Mouse (Mus musculus): ENCODE measurements at regions not wholly inside any gene's neighbourhood (a gene's known extent, or its start where the extent isn't known, plus 50 kb on each side); places are given as distances from the start of the nearest gene placed in this dataset.
A peak's percentile ranks its signal among the peaks of the same experiment; 100 is the strongest.

DNA sequence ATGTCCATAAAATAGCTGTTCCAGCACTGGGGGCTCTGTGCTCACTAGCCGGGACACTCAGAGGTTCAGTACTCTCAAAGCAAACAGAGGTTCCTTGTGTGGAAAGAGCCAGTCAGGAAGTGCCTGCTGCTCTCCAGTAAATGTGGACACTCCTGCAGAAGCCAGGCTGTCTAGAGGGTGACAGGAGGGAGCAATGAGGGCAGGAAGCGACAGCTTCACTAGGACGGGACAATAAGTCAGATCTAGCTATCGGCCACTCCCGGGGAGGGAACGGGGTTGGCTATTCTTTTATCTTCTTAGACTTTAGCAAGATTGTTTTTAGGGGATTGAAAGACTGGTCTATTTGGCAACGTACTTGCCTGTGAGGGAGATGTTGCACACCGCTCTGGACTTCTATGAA lies 154.7 kb upstream of the Klf3 start:
- peak overlapping the region; percentile 16; the same call in 1 of the 2 replicates for H3K4me3 ChIP-seq
- WGBS: 14% methylated on average over 8 of the region's 8 CpGs
- no peak for DNase-seq (ENCODE audit: low spot score)

DNA sequence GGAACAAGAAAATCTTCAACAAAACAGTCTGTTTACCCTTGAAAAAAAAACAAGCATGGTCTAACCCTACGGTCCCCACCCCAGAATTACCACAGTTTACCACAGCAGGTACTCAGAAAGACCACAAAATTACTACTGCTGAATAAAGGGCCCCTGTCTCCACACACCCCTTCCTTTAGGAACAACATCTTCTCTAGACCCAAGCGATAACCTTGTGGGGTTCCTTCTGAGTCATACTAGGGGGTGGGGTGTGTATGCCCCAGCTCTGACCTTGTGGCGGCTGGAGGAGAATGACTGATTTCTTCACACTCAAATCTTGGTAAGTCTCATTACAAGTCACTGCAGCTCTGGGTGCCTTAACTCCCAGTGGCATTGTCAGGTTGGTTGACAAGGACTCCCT lies 151.8 kb upstream of the Klf3 start:
- Histone ChIP-seq H3K4me1 (peaks cover 22% of the 10 kb centered on the region), H3K9me3 (no peaks in the 10 kb centered on the region), H3K4me3 (no peak overlapping the region), H3K27ac (no peak overlapping the region), H3K27me3 (ENCODE audit: insufficient read depth, poor library complexity, severe bottlenecking) (no peaks in the 10 kb centered on the region), H3K36me3 (no peaks in the 10 kb centered on the region)
- no peak for DNase-seq (ENCODE audit: low spot score)
- WGBS: 77% methylated on average over 3 of the region's 3 CpGs

More for the DNA sequence above, 154.7 kb upstream of the Klf3 start:
- Histone ChIP-seq H3K27me3 (ENCODE audit: insufficient read depth, poor library complexity, severe bottlenecking) (no peaks in the 10 kb centered on the region), H3K4me1 (peaks cover 26% of the 10 kb centered on the region), H3K36me3 (no peaks in the 10 kb centered on the region), H3K9me3 (no peaks in the 10 kb centered on the region), H3K27ac (peak overlapping the region; percentile 79; the same call in 1 of the 2 replicates)

DNA sequence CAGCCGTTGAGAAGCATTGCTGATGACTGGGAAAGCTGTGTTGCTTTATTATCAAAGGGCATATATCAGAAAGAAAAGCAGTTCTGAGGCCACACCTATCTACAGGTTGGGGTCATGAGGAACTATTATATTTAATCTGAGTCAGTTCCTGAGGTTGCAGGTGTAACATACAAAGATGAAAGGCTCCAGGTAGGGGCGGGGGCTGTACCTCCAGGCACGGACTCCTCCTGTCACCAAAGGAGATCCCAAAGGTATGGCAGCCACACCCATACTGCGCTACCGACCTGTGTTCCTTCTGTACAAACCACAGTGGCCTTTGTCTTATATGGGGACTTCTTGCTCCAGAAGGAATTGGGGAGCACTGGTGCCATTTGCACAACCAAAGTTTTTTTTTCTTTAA lies 149.4 kb upstream of the Klf3 start:
- H3K27ac ChIP-seq: no peak overlapping the region
- no peak for DNase-seq (ENCODE audit: low spot score)
- H3K27me3 ChIP-seq (ENCODE audit: insufficient read depth, poor library complexity, severe bottlenecking): no peaks in the 10 kb centered on the region
- H3K36me3 ChIP-seq: no peaks in the 10 kb centered on the region
- H3K9me3 ChIP-seq: no peaks in the 10 kb centered on the region
- 86% methylated on average over 5 of the region's 5 CpGs for WGBS
- H3K4me1 ChIP-seq: peaks cover 5% of the 10 kb centered on the region; the same call in 1 of the 2 replicates
- H3K4me3 ChIP-seq: no peak overlapping the region

DNA sequence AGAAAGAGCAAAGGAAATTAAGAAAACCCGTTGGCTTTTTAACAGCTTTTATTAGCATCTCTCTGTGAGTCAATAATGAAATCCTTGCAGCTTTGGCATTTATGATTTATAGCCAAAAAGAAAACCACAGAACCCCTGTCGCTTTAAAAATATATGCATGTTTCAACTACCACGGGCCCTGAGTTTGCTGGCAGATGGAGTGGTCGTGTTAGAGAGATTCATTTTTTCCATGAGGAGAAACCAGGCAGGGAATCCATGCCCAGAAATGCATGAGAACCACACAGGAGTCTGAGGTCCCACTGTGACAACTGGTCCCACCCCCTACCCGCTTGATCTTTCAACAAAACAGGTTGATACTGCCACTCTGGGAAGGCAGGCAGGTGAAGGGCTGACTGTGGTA lies 147.9 kb upstream of the Klf3 start:
- Histone ChIP-seq H3K36me3 (no peaks in the 10 kb centered on the region), H3K27me3 (ENCODE audit: insufficient read depth, poor library complexity, severe bottlenecking) (no peaks in the 10 kb centered on the region)
- no peak for DNase-seq (ENCODE audit: low spot score)

DNA sequence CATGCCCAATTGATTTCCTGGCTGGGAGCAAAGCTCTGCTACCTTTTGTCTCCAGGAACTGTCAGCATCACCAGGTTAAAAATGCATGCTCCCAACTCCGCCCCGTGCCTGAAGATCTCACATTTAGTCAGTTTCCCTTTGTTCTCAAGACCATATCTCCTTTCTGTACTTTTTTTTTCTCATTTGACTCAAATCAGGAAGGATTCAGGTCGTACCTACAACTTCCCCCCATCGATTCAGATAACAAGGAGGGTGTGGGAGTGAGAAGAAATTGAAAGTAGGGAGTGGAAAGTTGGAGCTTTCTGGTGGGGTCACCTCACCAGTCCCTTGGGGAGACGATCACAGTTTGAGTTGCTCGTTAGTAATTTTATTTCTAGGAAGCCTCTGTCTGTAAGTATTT lies 141.2 kb upstream of the Klf3 start:
- no peak for DNase-seq (ENCODE audit: low spot score)
- no peak overlapping the region for H3K4me3 ChIP-seq
- no peaks in the 10 kb centered on the region for H3K27me3 ChIP-seq (ENCODE audit: insufficient read depth, poor library complexity, severe bottlenecking)
- H3K9me3 ChIP-seq: no peaks in the 10 kb centered on the region
- H3K36me3 ChIP-seq: no peaks in the 10 kb centered on the region
- 46% methylated on average over 6 of the region's 6 CpGs for WGBS
- no peak overlapping the region for H3K27ac ChIP-seq
- H3K4me1 ChIP-seq: no peaks in the 10 kb centered on the region

More for the DNA sequence above, 147.9 kb upstream of the Klf3 start:
- H3K4me1 ChIP-seq: 0 out of 2 replicates have a peak, but pooled peaks cover 4% of the 10 kb centered on the region
- H3K27ac ChIP-seq: no peak overlapping the region
- H3K9me3 ChIP-seq: no peaks in the 10 kb centered on the region
- WGBS: 75% methylated on average over 5 of the region's 5 CpGs
- H3K4me3 ChIP-seq: no peak overlapping the region

DNA sequence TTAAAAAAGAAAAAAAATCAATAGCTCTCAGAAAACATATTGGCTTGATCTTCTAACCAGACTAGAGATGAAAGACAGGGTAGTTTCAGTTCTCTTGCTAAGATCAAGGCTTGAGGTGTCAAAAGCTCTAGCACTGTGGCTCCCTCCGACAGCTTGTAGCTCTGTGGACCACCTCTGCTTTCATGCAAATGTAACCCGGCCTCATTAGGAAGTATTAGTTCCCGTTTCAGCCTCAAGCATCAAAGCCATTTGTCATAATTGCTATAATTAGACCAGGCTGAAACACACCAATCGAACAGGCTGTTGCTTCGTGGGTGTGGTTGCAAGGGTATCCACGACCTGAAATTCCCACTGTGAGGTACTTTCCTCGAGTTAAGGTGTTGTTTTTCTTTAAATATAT lies 140.7 kb upstream of the Klf3 start:
- no peaks in the 10 kb centered on the region for H3K27me3 ChIP-seq (ENCODE audit: insufficient read depth, poor library complexity, severe bottlenecking)
- H3K4me1 ChIP-seq: no peaks in the 10 kb centered on the region
- no peaks in the 10 kb centered on the region for H3K9me3 ChIP-seq
- no peak overlapping the region for H3K4me3 ChIP-seq
- H3K36me3 ChIP-seq: no peaks in the 10 kb centered on the region
- DNase-seq (ENCODE audit: low spot score): no peak
- H3K27ac ChIP-seq: no peak overlapping the region
- 54% methylated on average over 7 of the region's 7 CpGs for WGBS

DNA sequence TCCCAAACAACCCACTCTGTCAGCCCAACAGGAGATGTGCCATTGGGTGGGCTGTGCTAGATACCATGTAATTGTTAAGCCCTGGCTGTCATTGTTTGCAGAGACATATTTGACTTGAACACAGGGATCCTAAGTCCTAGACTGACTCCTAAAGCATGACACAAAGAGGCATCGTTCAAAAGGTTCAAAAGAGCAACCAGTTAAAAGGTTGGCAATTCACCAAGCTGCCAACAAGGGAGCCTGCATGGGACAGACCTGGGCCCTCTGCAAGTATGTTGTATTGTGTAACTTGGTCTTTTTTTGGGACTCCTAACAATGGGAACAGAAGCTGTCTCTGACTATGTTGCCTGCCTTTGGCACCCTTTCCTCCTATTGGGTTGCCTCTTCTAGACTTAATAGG lies 139.4 kb upstream of the Klf3 start:
- H3K27me3 ChIP-seq (ENCODE audit: insufficient read depth, poor library complexity, severe bottlenecking): no peaks in the 10 kb centered on the region
- no peaks in the 10 kb centered on the region for H3K4me1 ChIP-seq
- 88% methylated on average over 1 of the region's 1 CpGs for WGBS
- DNase-seq (ENCODE audit: low spot score): no peak
- H3K9me3 ChIP-seq: no peaks in the 10 kb centered on the region
- no peak overlapping the region for H3K4me3 ChIP-seq
- no peaks in the 10 kb centered on the region for H3K36me3 ChIP-seq
- H3K27ac ChIP-seq: no peak overlapping the region

DNA sequence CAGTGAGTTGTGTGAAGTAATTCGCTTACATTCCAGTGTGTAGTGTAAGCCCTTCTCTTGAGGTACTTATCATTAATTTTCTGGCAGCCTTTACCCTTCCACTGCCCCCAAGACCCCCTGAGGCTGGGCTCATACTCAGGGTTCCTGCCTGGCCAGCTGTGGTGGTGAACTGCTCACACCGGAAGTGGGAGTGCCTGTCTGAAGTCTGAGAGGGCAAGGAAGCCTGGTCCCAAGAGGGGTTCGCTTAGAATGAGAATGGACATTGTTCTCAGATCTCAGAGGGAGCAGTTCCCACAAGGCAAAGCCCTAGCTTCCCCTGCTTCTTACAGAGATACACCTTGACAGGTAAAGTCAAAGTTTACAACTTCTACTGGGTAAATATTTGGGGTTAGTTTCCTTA lies 138.1 kb upstream of the Klf3 start:
- DNase-seq (ENCODE audit: low spot score): no peak
- Histone ChIP-seq H3K36me3 (no peaks in the 10 kb centered on the region), H3K27me3 (ENCODE audit: insufficient read depth, poor library complexity, severe bottlenecking) (no peaks in the 10 kb centered on the region), H3K9me3 (no peaks in the 10 kb centered on the region), H3K4me3 (no peak overlapping the region), H3K27ac (no peak overlapping the region), H3K4me1 (no peaks in the 10 kb centered on the region)
- 73% methylated on average over 3 of the region's 3 CpGs for WGBS

DNA sequence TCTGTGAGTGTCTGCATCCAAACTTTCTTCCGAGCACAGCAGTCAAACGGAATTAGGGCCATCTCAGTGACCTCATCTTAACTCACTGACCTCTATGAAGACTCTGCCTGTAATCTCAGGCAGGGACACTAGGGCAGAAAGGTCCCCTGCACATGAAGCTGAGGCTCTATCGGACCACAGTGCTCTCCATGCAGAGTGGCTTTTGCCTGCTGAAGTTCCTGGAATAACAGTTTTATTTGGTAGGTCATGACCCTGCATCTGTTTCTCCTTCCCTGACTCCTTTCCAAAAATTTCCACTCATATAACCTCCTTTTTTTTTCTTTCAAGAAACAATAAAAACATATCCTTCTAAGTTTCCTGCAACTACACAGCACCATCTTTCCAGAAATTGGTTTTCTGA lies 136.9 kb upstream of the Klf3 start:
- no peak for DNase-seq (ENCODE audit: low spot score)
- no peaks in the 10 kb centered on the region for H3K9me3 ChIP-seq
- no peaks in the 10 kb centered on the region for H3K4me1 ChIP-seq
- H3K36me3 ChIP-seq: no peaks in the 10 kb centered on the region
- no peak overlapping the region for H3K27ac ChIP-seq
- no peaks in the 10 kb centered on the region for H3K27me3 ChIP-seq (ENCODE audit: insufficient read depth, poor library complexity, severe bottlenecking)
- no peak overlapping the region for H3K4me3 ChIP-seq
- 56% methylated on average over 3 of the region's 3 CpGs for WGBS

DNA sequence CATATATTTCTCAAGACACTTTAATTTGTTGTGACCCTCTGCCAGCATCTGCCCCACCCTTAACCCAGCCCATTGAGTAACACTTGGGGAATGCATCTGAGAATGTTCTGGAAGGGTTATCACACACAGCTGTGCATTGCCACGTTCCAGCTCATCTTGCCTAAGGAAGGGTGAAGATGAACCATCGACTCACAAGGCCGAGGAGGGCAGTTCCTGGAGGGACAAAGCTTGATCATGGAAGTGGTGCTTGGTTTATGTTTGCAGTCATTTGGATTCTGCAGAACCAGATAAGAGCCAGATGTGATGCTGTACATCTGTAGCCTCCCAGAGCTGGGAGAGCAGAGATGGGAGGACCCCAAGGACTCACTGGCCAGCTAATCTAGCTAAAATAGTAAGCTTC lies 136.1 kb upstream of the Klf3 start:
- no peaks in the 10 kb centered on the region for H3K4me1 ChIP-seq
- no peak overlapping the region for H3K27ac ChIP-seq
- DNase-seq (ENCODE audit: low spot score): no peak
- 74% methylated on average over 3 of the region's 3 CpGs for WGBS
- H3K4me3 ChIP-seq: no peak overlapping the region
- no peaks in the 10 kb centered on the region for H3K27me3 ChIP-seq (ENCODE audit: insufficient read depth, poor library complexity, severe bottlenecking)
- H3K36me3 ChIP-seq: no peaks in the 10 kb centered on the region
- no peaks in the 10 kb centered on the region for H3K9me3 ChIP-seq

DNA sequence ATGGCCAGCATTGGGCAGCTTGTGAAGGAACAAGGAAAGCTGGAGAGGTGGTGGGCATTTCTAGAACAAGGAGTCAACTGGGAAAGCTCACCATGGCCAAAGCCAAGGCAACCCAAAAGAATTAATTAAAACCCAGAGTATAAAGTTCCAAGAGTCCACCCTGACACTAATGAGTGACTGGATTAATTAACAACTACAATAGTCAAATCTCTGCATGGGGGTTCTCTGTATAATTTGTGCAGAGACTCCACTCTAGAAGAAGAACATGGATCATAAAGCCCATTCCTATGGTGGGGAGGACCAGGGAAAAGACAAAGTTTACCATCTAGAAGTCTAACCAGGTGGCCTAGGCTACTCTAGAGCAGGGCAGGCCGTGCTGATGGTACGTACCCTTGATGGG lies 129.3 kb upstream of the Klf3 start:
- Histone ChIP-seq H3K27ac (no peak overlapping the region), H3K4me1 (no peaks in the 10 kb centered on the region), H3K4me3 (no peak overlapping the region), H3K9me3 (no peaks in the 10 kb centered on the region), H3K36me3 (no peaks in the 10 kb centered on the region), H3K27me3 (ENCODE audit: insufficient read depth, poor library complexity, severe bottlenecking) (no peaks in the 10 kb centered on the region)
- DNase-seq (ENCODE audit: low spot score): no peak
- WGBS: 84% methylated on average over 2 of the region's 2 CpGs

DNA sequence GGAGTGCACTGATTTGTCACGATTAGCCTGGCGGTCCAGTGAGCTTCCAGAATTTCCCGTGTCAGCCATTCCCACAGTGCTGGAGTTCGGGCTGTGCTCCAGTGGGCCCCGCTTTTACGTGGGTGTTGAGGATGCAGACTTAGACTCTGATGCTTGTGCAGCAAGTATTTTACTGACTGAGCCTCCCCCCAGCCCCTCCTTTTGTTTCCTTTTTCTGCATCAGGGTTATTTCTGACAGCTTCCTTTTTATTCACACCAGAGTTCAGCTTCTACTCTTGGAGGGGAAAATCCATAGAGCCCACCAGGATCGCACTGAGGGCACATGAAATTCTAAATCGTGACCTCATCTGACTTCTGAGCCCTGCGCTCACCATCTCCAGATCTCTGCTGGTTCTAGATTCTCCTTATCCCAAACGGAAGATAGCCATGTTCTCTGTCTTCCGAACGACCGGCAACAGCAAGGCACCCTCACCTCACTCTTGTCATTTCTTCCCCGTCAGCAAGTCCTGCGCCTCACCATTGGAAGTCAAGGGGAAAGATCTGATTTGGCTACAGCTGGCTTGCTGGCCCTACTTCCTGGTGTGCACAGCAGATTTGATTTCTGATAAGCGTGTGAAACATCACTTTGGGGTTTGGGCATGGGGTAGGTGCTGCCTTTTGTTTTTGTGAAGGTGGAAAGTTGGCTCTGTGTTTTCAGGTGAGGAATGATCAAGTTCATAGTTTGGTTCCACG lies 126.8 kb upstream of the Klf3 start:
- 83% methylated on average over 17 of the region's 17 CpGs for WGBS
- no peaks in the 10 kb centered on the region for H3K27me3 ChIP-seq (ENCODE audit: insufficient read depth, poor library complexity, severe bottlenecking)
- no peak for DNase-seq (ENCODE audit: low spot score)
- no peak overlapping the region for H3K4me3 ChIP-seq
- no peaks in the 10 kb centered on the region for H3K36me3 ChIP-seq
- no peaks in the 10 kb centered on the region for H3K9me3 ChIP-seq
- no peak overlapping the region for H3K27ac ChIP-seq
- H3K4me1 ChIP-seq: peaks cover 8% of the 10 kb centered on the region

DNA sequence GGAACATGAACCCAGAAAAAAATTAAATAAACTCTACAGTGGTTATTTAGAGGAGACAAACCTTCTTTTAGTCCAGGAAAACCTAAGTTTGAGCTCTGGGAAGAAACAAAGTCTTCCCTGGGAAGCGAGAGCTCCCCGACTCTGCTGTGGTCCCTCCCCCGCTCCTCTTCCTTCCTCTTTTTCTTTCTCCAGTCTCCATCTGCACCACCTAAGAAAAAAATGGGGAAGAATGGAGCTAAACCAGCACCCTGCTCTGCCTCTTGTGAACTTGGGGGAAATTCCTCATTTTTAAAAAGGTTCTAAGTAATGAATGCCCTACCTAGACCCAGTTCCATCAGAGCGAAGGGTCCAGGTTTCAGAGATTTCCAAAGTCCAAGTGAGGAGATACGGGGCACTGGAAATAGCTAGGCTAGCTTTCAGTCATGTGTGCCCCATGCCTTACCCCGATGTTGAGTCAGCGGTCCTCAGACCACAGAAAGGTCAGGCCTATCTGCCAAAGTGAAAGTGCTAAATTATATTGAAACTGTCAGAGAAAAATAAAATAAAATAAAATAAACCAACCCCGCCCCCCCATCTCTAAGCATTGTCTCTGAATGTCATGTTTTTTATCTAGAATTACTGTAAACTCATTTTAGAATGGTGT lies 126.1 kb upstream of the Klf3 start:
- Histone ChIP-seq H3K27ac (no peak overlapping the region), H3K9me3 (no peaks in the 10 kb centered on the region), H3K4me3 (no peak overlapping the region), H3K36me3 (no peaks in the 10 kb centered on the region), H3K27me3 (ENCODE audit: insufficient read depth, poor library complexity, severe bottlenecking) (no peaks in the 10 kb centered on the region), H3K4me1 (peaks cover 8% of the 10 kb centered on the region)
- 84% methylated on average over 8 of the region's 8 CpGs for WGBS
- DNase-seq (ENCODE audit: low spot score): no peak

DNA sequence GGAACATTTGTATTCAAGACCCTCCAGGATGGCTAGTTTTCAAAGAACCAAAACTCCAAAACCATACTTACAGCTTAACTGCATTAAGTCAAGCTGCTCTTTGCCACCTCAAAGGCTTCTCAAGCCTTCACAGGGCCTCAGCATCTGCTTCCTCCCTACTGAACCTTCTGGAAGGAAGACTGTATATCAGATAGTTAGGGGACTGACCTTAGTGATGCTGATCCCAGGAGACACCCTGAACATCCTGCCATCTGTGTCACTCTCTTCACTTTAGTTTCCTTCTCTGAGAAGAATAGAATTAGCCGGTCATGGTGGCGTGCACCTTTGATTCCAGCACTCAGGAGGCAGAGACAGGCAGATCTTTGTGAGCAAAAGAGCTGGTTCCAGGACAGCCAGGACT lies 124.5 kb upstream of the Klf3 start:
- 83% methylated on average over 2 of the region's 2 CpGs for WGBS
- H3K36me3 ChIP-seq: no peaks in the 10 kb centered on the region

More for the DNA sequence above, 124.5 kb upstream of the Klf3 start:
- no peak overlapping the region for H3K27ac ChIP-seq
- DNase-seq (ENCODE audit: low spot score): no peak
- no peak overlapping the region for H3K4me3 ChIP-seq
- no peaks in the 10 kb centered on the region for H3K27me3 ChIP-seq (ENCODE audit: insufficient read depth, poor library complexity, severe bottlenecking)
- no peaks in the 10 kb centered on the region for H3K9me3 ChIP-seq
- H3K4me1 ChIP-seq: peaks cover 16% of the 10 kb centered on the region
